Mouse (Mus musculus) CH12.LX (cell line): ENCODE results near the gene Traf3ip2. TPM values are rescaled to one million over a fixed set of nuclear protein-coding genes. Genes with fewer than 3 reads are reported as not detected.

Experiments used
- DNase-seq: peaks from one replicate; pipeline ENCODE4 v3.0.0-alpha.2; 2013; ENCODE audit errors: extremely low read depth
- H3K27ac ChIP-seq: 2 replicates; pipeline ENCODE4 v1.5.1; 2012; ENCODE audit warnings: low read depth, mild to moderate bottlenecking, control low read depth, moderate library complexity; ENCODE audit not compliant: insufficient read depth
- H3K27me3 ChIP-seq: replicated peaks from 2 replicates; pipeline ENCODE3; 2012; ENCODE audit warnings: inconsistent platforms
- H3K36me3 ChIP-seq, 2 experiments: replicated peaks in 1 of 2; 2 replicates each; pipeline versions ENCODE3 to v1.6.1; 2012; ENCODE audit warnings: inconsistent platforms in 1 of 2, low read length in 1 of 2, mild to moderate bottlenecking in 1 of 2, mixed read lengths in 1 of 2, moderate library complexity in 1 of 2; ENCODE audit not compliant: control insufficient read depth in 1 of 2, insufficient read depth in 1 of 2
- H3K4me1 ChIP-seq, 2 experiments: 2 replicates each; pipeline ENCODE4 v1.6.1; 2012; ENCODE audit warnings: inconsistent platforms in 1 of 2, moderate library complexity in 1 of 2; ENCODE audit not compliant: insufficient read depth in 2 of 2, control insufficient read depth in 1 of 2
- H3K4me2 ChIP-seq: 2 replicates; pipeline ENCODE4 v1.6.1; 2012; ENCODE audit warnings: low read depth, mild to moderate bottlenecking, control low read depth; ENCODE audit not compliant: poor library complexity, insufficient read depth, severe bottlenecking
- H3K4me3 ChIP-seq, 3 experiments: fragments of 150-350 bp in 1 of 3; sonication (generic) in 1 of 3; replicated peaks in 1 of 3; 2 replicates each; pipeline versions ENCODE3 to v1.5.1; 2011 to 2012; ENCODE audit warnings: low read depth in 2 of 3, low read length in 2 of 3, mild to moderate bottlenecking in 2 of 3, moderate library complexity in 2 of 3, control low read depth in 1 of 3, improper control_type of control experiment in 1 of 3, inconsistent platforms in 1 of 3, mixed read lengths in 1 of 3; ENCODE audit not compliant: poor library complexity in 1 of 3
- H3K79me2 ChIP-seq: replicated peaks from 2 replicates; pipeline ENCODE4 v1.6.1; 2012; ENCODE audit warnings: mild to moderate bottlenecking, moderate library complexity; ENCODE audit not compliant: control insufficient read depth, poor library complexity, insufficient read depth, severe bottlenecking; ENCODE audit errors: extremely low read depth
- H3K9ac ChIP-seq: 2 replicates; pipeline ENCODE4 v1.6.1; 2012; ENCODE audit warnings: low read depth, mild to moderate bottlenecking, control low read depth, moderate library complexity; ENCODE audit not compliant: insufficient read depth
- H3K9me3 ChIP-seq: replicated peaks from 2 replicates; pipeline ENCODE3; 2012; ENCODE audit warnings: low read length, inconsistent platforms, mixed read lengths
- BHLHE40 ChIP-seq: IDR thresholded peaks from 2 replicates; pipeline ENCODE4 v1.6.1; 2011; ENCODE audit warnings: mild to moderate bottlenecking, low read depth, low read length, improper control_type of control experiment
- CHD1 ChIP-seq: IDR thresholded peaks from 2 replicates; pipeline ENCODE4 v1.6.1; 2012; ENCODE audit warnings: low read depth, low read length, improper control_type of control experiment, inconsistent platforms
- CHD2 ChIP-seq: IDR thresholded peaks from 2 replicates; pipeline ENCODE4 v1.6.1; 2011; ENCODE audit warnings: low read length, improper control_type of control experiment
- CTCF ChIP-seq, 2 experiments: IDR thresholded peaks in 1 of 2; conservative IDR thresholded peaks in 1 of 2; 2 replicates each; pipeline ENCODE4 v1.5.1; 2011 to 2012; ENCODE audit warnings: low read depth in 2 of 2, low read length in 2 of 2, improper control_type of control experiment in 1 of 2, inconsistent platforms in 1 of 2, mild to moderate bottlenecking in 1 of 2, moderate library complexity in 1 of 2
- E2F4 ChIP-seq: IDR thresholded peaks from 2 replicates; pipeline ENCODE4 v1.6.1; 2011; ENCODE audit warnings: low read depth, low read length, improper control_type of control experiment; ENCODE audit not compliant: insufficient replicate concordance
- ELF1 ChIP-seq: IDR thresholded peaks from 2 replicates; pipeline ENCODE4 v1.6.1; 2014; ENCODE audit warnings: low read depth, mild to moderate bottlenecking, inconsistent platforms, low read length, improper control_type of control experiment
- EP300 ChIP-seq: IDR thresholded peaks from 2 replicates; pipeline ENCODE4 v1.6.1; 2011; ENCODE audit warnings: low read length, improper control_type of control experiment
- ETS1 ChIP-seq: conservative IDR thresholded peaks from 2 replicates; pipeline ENCODE4 v1.6.1; 2012; ENCODE audit warnings: low read depth, mild to moderate bottlenecking, inconsistent platforms, low read length, improper control_type of control experiment, moderate library complexity
- GABPA ChIP-seq: IDR thresholded peaks from 2 replicates; pipeline ENCODE4 v1.6.1; 2012; ENCODE audit warnings: low read depth, low read length, improper control_type of control experiment, inconsistent platforms; ENCODE audit not compliant: insufficient replicate concordance
- JUN ChIP-seq: IDR thresholded peaks from 2 replicates; pipeline ENCODE4 v1.6.1; 2011; ENCODE audit warnings: low read depth, mild to moderate bottlenecking, low read length, improper control_type of control experiment, moderate library complexity; ENCODE audit not compliant: insufficient read depth
- JUND ChIP-seq: conservative IDR thresholded peaks from 2 replicates; pipeline ENCODE4 v1.6.1; 2011; ENCODE audit warnings: low read depth, low read length, improper control_type of control experiment
- KAT2A ChIP-seq: IDR thresholded peaks from 2 replicates; pipeline ENCODE4 v1.6.1; 2012; ENCODE audit warnings: low read length, improper control_type of control experiment, inconsistent platforms; ENCODE audit not compliant: insufficient replicate concordance
- MAFK ChIP-seq: IDR thresholded peaks from 2 replicates; pipeline ENCODE4 v1.6.1; 2011; ENCODE audit warnings: low read length, improper control_type of control experiment; ENCODE audit not compliant: insufficient replicate concordance
- MAX ChIP-seq: IDR thresholded peaks from 2 replicates; pipeline ENCODE4 v1.6.1; 2011; ENCODE audit warnings: low read length, improper control_type of control experiment
- MAZ ChIP-seq: IDR thresholded peaks from 2 replicates; pipeline ENCODE4 v1.6.1; 2012; ENCODE audit warnings: low read depth, mild to moderate bottlenecking, inconsistent platforms, low read length, improper control_type of control experiment, moderate library complexity
- MEF2A ChIP-seq: IDR thresholded peaks from 2 replicates; pipeline ENCODE4 v1.6.1; 2014; ENCODE audit warnings: low read depth, mild to moderate bottlenecking, inconsistent platforms, low read length, improper control_type of control experiment, borderline replicate concordance
- MXI1 ChIP-seq: IDR thresholded peaks from 2 replicates; pipeline ENCODE4 v1.6.1; 2011; ENCODE audit warnings: mild to moderate bottlenecking, low read depth, low read length, improper control_type of control experiment
- NELFE ChIP-seq: IDR thresholded peaks from 2 replicates; pipeline ENCODE4 v1.6.1; 2011; ENCODE audit warnings: low read depth, low read length, improper control_type of control experiment
- POLR2A ChIP-seq: IDR thresholded peaks from 2 replicates; pipeline ENCODE4 v1.6.1; 2011; ENCODE audit warnings: low read depth, mild to moderate bottlenecking, improper control_type of control experiment, low read length
- POLR2AphosphoS2 ChIP-seq: IDR thresholded peaks from 2 replicates; pipeline ENCODE4 v1.6.1; 2011; ENCODE audit warnings: low read depth, low read length, improper control_type of control experiment
- RAD21 ChIP-seq: IDR thresholded peaks from 2 replicates; pipeline ENCODE4 v1.6.1; 2011; ENCODE audit warnings: low read depth, mild to moderate bottlenecking, low read length, improper control_type of control experiment, moderate library complexity
- SMC3 ChIP-seq: IDR thresholded peaks from 2 replicates; pipeline ENCODE4 v1.6.1; 2011; ENCODE audit warnings: low read depth, low read length, improper control_type of control experiment
- TBP ChIP-seq: conservative IDR thresholded peaks from 2 replicates; pipeline ENCODE4 v1.6.1; 2011; ENCODE audit warnings: low read depth, low read length, improper control_type of control experiment
- TCF12 ChIP-seq: IDR thresholded peaks from 2 replicates; pipeline ENCODE4 v1.6.1; 2014; ENCODE audit warnings: low read depth, mild to moderate bottlenecking, inconsistent platforms, low read length, improper control_type of control experiment
- UBTF ChIP-seq: IDR thresholded peaks from 2 replicates; pipeline ENCODE4 v1.6.1; 2012; ENCODE audit warnings: low read depth, mild to moderate bottlenecking, inconsistent platforms, low read length, improper control_type of control experiment, moderate library complexity
- USF1 ChIP-seq: IDR thresholded peaks from 2 replicates; pipeline ENCODE4 v1.6.1; 2014; ENCODE audit warnings: low read depth, mild to moderate bottlenecking, inconsistent platforms, low read length, improper control_type of control experiment
- USF2 ChIP-seq: conservative IDR thresholded peaks from 2 replicates; pipeline ENCODE4 v1.6.1; 2011; ENCODE audit warnings: low read depth, low read length, improper control_type of control experiment
- ZC3H11A ChIP-seq: IDR thresholded peaks from 2 replicates; pipeline ENCODE4 v1.6.1; 2012; ENCODE audit warnings: low read depth, mild to moderate bottlenecking, inconsistent platforms, low read length, improper control_type of control experiment
- ZKSCAN1 ChIP-seq: IDR thresholded peaks from 2 replicates; pipeline ENCODE4 v1.6.1; 2012; ENCODE audit warnings: low read depth, inconsistent platforms, low read length, improper control_type of control experiment, borderline replicate concordance
- ZMIZ1 ChIP-seq: IDR thresholded peaks from 2 replicates; pipeline ENCODE4 v1.6.1; 2012; ENCODE audit warnings: low read depth, mild to moderate bottlenecking, inconsistent platforms, low read length, improper control_type of control experiment
- ZNF384 ChIP-seq: IDR thresholded peaks from 2 replicates; pipeline ENCODE4 v1.6.1; 2012; ENCODE audit warnings: low read depth, low read length, improper control_type of control experiment, inconsistent platforms
- dilution Hi-C: fragments of 300-500 bp; cut with MboI; formaldehyde crosslinking; loops from 2 replicates; pipeline ENCODE4 v1.14.3; 2020; ENCODE audit warnings: low sequenced_read_pairs; ENCODE audit not compliant: extremely low pct_unique_long_range_greater_than_20kb, extremely low pct_ligation_motif_present
- in situ Hi-C: fragments of 300-500 bp; cut with MboI; formaldehyde crosslinking; loops from 3 replicates; pipeline ENCODE4 v1.14.3; 2019; ENCODE audit warnings: low sequenced_read_pairs, low pct_ligation_motif_present, low pct_unique_long_range_greater_than_20kb, mixed read lengths
- polyA plus RNA-seq: library from polyadenylated mRNA; unstranded; fragments of >175 nt; gene quantifications from 2 replicates; pipeline ENCODE4 v1.2.1, GENCODE M21; 2012; ENCODE audit warnings: low read depth; ENCODE audit not compliant: insufficient read length
- total RNA-seq, 2 experiments: library from RNA; depleted of rRNA; stranded (reverse); fragments of 300-350 nt in 1 of 2; fragments of >200 nt in 1 of 2; gene quantifications; 2 replicates each; pipeline ENCODE4 v1.2.3; 2012 to 2014

Traf3ip2 gene
- total and polyA plus RNA-seq, 3 experiments = 9.2 to 23.4 (median 15.6) TPM

DNA sequence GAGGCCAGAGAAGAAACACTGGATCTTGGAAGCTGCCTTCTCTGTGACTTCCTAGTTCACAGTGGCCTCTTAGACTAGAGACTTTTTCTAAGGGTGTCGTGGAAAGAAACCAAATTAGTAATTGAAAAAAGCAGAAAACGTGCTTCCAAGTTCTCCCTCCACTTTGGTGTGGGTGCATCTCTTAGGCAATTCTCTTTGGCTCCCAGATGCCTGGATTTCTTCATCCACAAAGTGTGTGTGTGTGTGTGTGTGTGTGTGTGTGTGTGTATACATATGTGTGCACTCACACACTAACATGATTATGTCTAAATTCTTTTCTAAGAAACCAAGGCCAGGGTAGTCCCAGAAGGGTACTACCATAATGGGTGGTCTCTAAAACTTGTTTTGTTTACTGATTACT lies 1.2 kb downstream of the Traf3ip2 start:
- TF ChIP-seq POLR2A (no peak), TCF12 (no peak), CHD2 (no peak; the same call in 1 of the 2 replicates), USF2 (no peak), BHLHE40 (no peak), MAZ (no peak), NELFE (no peak), ZNF384 (no peak), EP300 (no peak), RAD21 (no peak), USF1 (no peak), GABPA (no peak), ZKSCAN1 (no peak), ZMIZ1 (no peak), POLR2AphosphoS2 (no peak), ZC3H11A (no peak), ETS1 (no peak), CHD1 (no peak), MXI1 (no peak)
- peak overlapping the region; percentile 44 to 67 (median 57) for H3K4me3 ChIP-seq
- H3K4me2 ChIP-seq = peak overlapping the region; percentile 95
- peaks cover under 1% of the 10 kb centered on the region for H3K9me3 ChIP-seq
- H3K4me1 ChIP-seq = peaks cover 5 to 38% of the 10 kb centered on the region in 2 experiments
- peak overlapping the region; percentile 50 for H3K9ac ChIP-seq
- peaks cover 19 to 35% of the 10 kb centered on the region in 2 experiments for H3K36me3 ChIP-seq
- H3K27ac ChIP-seq = no peak overlapping the region
- in situ Hi-C loops = no loop called here
- no peaks in the 10 kb centered on the region for H3K27me3 ChIP-seq
- peaks cover 11% of the 10 kb centered on the region for H3K79me2 ChIP-seq
- dilution Hi-C loops = no loop called here
- no peak for DNase-seq

DNA sequence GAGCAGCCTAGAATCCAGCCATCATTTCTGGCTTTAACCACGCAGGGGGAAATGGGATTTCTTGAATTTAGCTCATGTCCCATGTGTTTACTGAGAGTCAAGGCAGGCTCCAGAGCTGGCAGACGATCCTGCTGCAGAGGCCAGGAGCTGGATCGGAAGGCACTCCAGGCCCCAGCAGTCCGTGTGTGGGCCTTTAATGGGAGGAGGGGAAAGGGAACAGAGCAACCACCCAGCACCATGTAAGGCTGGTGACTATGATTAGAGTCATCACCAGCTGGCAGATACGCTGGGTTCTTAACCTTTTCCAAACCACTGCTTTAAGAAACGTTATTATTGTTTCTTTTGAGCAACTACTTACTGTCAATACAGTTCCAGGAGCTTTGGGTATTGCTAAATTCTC lies 1.9 kb downstream of the Traf3ip2 start:
- Histone ChIP-seq H3K27me3 (no peaks in the 10 kb centered on the region), H3K9me3 (no peaks in the 10 kb centered on the region), H3K79me2 (peaks cover 11% of the 10 kb centered on the region), H3K4me1 (peaks cover 5 to 38% of the 10 kb centered on the region in 2 experiments), H3K4me2 (peak overlapping the region; percentile 6), H3K36me3 (peaks cover 22 to 40% of the 10 kb centered on the region in 2 experiments), H3K27ac (no peak overlapping the region), H3K9ac (peak overlapping the region; percentile 50; the same call in 1 of the 2 replicates), H3K4me3 (peak overlapping the region in 2 of 3 experiments; percentile 12 to 67)
- no peak for DNase-seq
- no peak for TF ChIP-seq JUN
- TF ChIP-seq ZMIZ1 = no peak
- no peak for TF ChIP-seq E2F4
- TF ChIP-seq UBTF = no peak
- TF ChIP-seq MAFK = no peak
- no peak for TF ChIP-seq ZKSCAN1
- no peak for TF ChIP-seq MEF2A
- TF ChIP-seq CTCF (conservative IDR thresholded peaks at IDR 0.05 in 1 of 2, IDR thresholded peaks at IDR 0.05 in 1 of 2; ENCODE audit: low read depth in 2 of 2, low read length in 2 of 2) = no peak
- no peak for TF ChIP-seq POLR2AphosphoS2
- TF ChIP-seq MAX = no peak
- no peak for TF ChIP-seq ELF1
- no peak for TF ChIP-seq TBP
- no peak for TF ChIP-seq KAT2A
- no peak for TF ChIP-seq JUND
- TF ChIP-seq CHD2 = no peak
- TF ChIP-seq BHLHE40 = no peak
- no peak for TF ChIP-seq USF2
- no peak for TF ChIP-seq MXI1
- no peak for TF ChIP-seq POLR2A
- TF ChIP-seq SMC3 = no peak
- dilution Hi-C loops (no loop called here), in situ Hi-C loops (no loop called here)
